Mouse (Mus musculus): ENCODE results near the gene Ripor3. TPM values are rescaled to one million over a fixed set of nuclear protein-coding genes. Genes with fewer than 3 reads are reported as not detected.

Ripor3 gene
- polyA plus RNA-seq, 1 experiment = 5.3 TPM

- WGBS = 7% methylated on average over 7 of the region's 7 CpGs
Measured at GRCm38 (mm10) chr2:167959996-167960395, 50.4 kb downstream of the Ripor3 start.

GRCm38 (mm10) chr2:167959384-167959911 lies 51.0 kb downstream of the Ripor3 start:
- Histone ChIP-seq H3K36me3 (ENCODE audit: control insufficient read depth, insufficient read depth, low read length) (peaks cover 11% of the 10 kb centered on the region), H3K4me1 (ENCODE audit: control insufficient read depth, insufficient read depth, insufficient read length) (peaks cover 55% of the 10 kb centered on the region; the same call in 1 of the 2 replicates), H3K4me3 (ENCODE audit: extremely low read depth, insufficient read depth, insufficient read length) (peak overlapping the region; percentile 12; the same call in 1 of the 2 replicates), H3K27ac (ENCODE audit: insufficient read depth, low read length) (peak overlapping the region; percentile 98), H3K27me3 (ENCODE audit: control insufficient read depth, insufficient read depth, low read length) (no peaks in the 10 kb centered on the region)
- TF ChIP-seq POLR2A (IDR thresholded peaks at IDR 0.05; ENCODE audit: low read depth, low read length) (no peak), CTCF (IDR thresholded peaks at IDR 0.05; ENCODE audit: extremely low read depth, insufficient read depth, insufficient read length, insufficient replicate concordance) (no peak)
- 13% methylated on average over 4 of the region's 4 CpGs for WGBS
- DNase-seq (ENCODE audit: low read depth in 1 of 2, low spot score in 2 of 2) = peak; percentile 39 to 68

More at GRCm38 (mm10) chr2:167959996-167960395, 50.4 kb downstream of the Ripor3 start:
- Histone ChIP-seq H3K4me3 (ENCODE audit: extremely low read depth, insufficient read depth, insufficient read length) (no peak overlapping the region), H3K27ac (ENCODE audit: insufficient read depth, low read length) (peak overlapping the region; percentile 98), H3K36me3 (ENCODE audit: control insufficient read depth, insufficient read depth, low read length) (peaks cover 14% of the 10 kb centered on the region), H3K4me1 (ENCODE audit: control insufficient read depth, insufficient read depth, insufficient read length) (peaks cover 50% of the 10 kb centered on the region; the same call in 1 of the 2 replicates), H3K27me3 (ENCODE audit: control insufficient read depth, insufficient read depth, low read length) (no peaks in the 10 kb centered on the region)
- TF ChIP-seq CTCF (IDR thresholded peaks at IDR 0.05; ENCODE audit: extremely low read depth, insufficient read depth, insufficient read length, insufficient replicate concordance) = no peak
- TF ChIP-seq POLR2A (IDR thresholded peaks at IDR 0.05; ENCODE audit: low read depth, low read length) = no peak
- peak in 1 of 2 experiments; percentile 74 for DNase-seq (ENCODE audit: low read depth in 1 of 2, low spot score in 2 of 2)

- peak; percentile 46 to 64 for DNase-seq (ENCODE audit: low read depth in 1 of 2, low spot score in 2 of 2)
- Histone ChIP-seq H3K4me3 (ENCODE audit: extremely low read depth, insufficient read depth, insufficient read length) (no peak overlapping the region), H3K4me1 (ENCODE audit: control insufficient read depth, insufficient read depth, insufficient read length) (peaks cover 55% of the 10 kb centered on the region; the same call in 1 of the 2 replicates), H3K27ac (ENCODE audit: insufficient read depth, low read length) (peak overlapping the region; percentile 98), H3K36me3 (ENCODE audit: control insufficient read depth, insufficient read depth, low read length) (peaks cover 5% of the 10 kb centered on the region), H3K27me3 (ENCODE audit: control insufficient read depth, insufficient read depth, low read length) (no peaks in the 10 kb centered on the region)
- WGBS = 3% methylated on average over 4 of the region's 4 CpGs
- no peak for TF ChIP-seq CTCF (IDR thresholded peaks at IDR 0.05; ENCODE audit: extremely low read depth, insufficient read depth, insufficient read length, insufficient replicate concordance)
Measured at GRCm38 (mm10) chr2:167958843-167959242, 51.6 kb downstream of the Ripor3 start.

DNA sequence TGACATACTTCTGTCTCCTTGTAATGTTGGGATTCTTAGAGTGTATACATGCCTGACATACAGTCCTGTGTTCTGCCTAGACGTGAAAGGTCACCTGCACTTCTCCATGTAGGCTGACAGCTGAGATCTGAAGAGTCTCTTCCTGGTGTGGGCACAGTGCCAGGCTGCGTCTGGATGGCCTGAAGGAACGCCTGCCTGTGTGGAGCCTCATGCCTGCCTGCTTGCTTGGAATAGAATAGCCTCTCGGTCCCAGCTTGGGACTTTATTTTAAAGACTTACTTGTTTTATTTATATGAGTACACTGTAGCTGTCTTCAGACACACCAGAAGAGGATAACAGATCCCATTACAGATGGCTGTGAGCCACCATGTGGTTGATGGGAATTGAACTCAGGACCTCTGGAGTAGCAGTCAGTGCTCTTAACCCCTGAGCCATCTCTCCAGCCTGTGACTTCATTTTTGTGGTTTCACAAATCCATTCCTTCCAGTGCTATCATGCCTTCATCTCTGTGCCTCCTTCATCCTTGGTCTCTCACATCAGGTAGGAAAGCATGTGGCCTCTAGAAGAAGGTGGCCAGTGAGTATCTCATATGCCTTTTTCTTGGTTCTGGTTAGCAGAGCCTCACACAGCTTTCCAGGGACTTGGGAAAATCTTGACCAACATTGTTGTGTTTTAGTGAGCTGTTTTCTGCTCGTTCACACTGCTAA lies 52.2 kb downstream of the Ripor3 start:
- no peak overlapping the region for H3K4me3 ChIP-seq (ENCODE audit: extremely low read depth, insufficient read depth, insufficient read length)

DNA sequence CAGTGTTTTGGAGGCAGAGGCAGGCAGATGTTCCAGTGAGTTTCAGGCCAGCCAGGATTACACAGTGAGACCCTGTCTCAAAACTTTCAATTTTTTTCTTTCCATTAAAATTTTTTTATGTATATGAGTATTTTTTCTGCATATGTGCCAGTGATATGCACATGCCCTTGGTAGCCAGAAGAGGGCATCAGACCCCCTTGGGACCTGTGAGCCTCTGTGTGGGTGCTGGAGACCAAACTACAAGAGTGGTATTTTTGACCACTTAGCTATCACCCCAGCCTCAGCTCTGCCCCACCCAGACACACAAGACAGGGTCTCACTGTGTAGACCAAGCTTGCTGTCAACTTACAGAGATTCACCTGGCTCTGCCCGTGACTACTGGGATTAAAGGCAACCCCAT lies 52.9 kb downstream of the Ripor3 start:
- Histone ChIP-seq H3K27ac (ENCODE audit: insufficient read depth, low read length) (peak overlapping the region; percentile 86), H3K36me3 (ENCODE audit: control insufficient read depth, insufficient read depth, low read length) (peaks cover 2% of the 10 kb centered on the region), H3K4me3 (ENCODE audit: extremely low read depth, insufficient read depth, insufficient read length) (no peak overlapping the region), H3K4me1 (ENCODE audit: control insufficient read depth, insufficient read depth, insufficient read length) (peaks cover 53% of the 10 kb centered on the region; the same call in 1 of the 2 replicates), H3K27me3 (ENCODE audit: control insufficient read depth, insufficient read depth, low read length) (no peaks in the 10 kb centered on the region)
- TF ChIP-seq POLR2A (IDR thresholded peaks at IDR 0.05; ENCODE audit: low read depth, low read length) = no peak
- peak; percentile 33; the same call in 1 of the 2 replicates for TF ChIP-seq CTCF (IDR thresholded peaks at IDR 0.05; ENCODE audit: extremely low read depth, insufficient read depth, insufficient read length, insufficient replicate concordance)
- DNase-seq (ENCODE audit: low read depth in 1 of 2, low spot score in 2 of 2) = no peak
- WGBS = 85% methylated on average over 1 of the region's 1 CpGs

More for the DNA sequence above, 52.2 kb downstream of the Ripor3 start:
- Histone ChIP-seq H3K4me1 (ENCODE audit: control insufficient read depth, insufficient read depth, insufficient read length) (peaks cover 55% of the 10 kb centered on the region; the same call in 1 of the 2 replicates), H3K27ac (ENCODE audit: insufficient read depth, low read length) (peak overlapping the region; percentile 86), H3K27me3 (ENCODE audit: control insufficient read depth, insufficient read depth, low read length) (no peaks in the 10 kb centered on the region), H3K36me3 (ENCODE audit: control insufficient read depth, insufficient read depth, low read length) (peaks cover 3% of the 10 kb centered on the region)
- DNase-seq (ENCODE audit: low read depth in 1 of 2, low spot score in 2 of 2) = no peak
- TF ChIP-seq CTCF (IDR thresholded peaks at IDR 0.05; ENCODE audit: extremely low read depth, insufficient read depth, insufficient read length, insufficient replicate concordance) (no peak), POLR2A (IDR thresholded peaks at IDR 0.05; ENCODE audit: low read depth, low read length) (no peak)
- WGBS = 49% methylated on average over 5 of the region's 5 CpGs

DNA sequence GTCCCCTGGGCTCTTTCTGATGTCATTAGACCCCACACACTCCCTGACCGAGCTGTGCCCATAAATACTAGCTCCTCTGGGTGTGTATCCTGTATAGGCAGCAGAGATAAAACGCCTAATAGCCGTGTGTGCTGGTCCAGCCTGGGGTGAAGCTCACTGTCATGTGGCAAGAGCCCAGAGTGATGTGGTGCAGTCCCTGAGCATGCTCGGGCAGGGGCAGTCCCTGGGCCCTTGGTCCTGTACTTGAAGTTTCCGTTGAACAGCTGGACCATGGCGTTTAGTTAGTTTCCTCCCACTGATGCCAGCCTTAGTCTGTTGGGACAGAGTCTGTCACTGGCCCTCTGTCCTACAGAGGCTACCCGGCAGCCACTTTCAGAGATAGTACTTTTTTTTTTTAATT lies 55.5 kb downstream of the Ripor3 start:
- Histone ChIP-seq H3K27ac (ENCODE audit: insufficient read depth, low read length) (peak overlapping the region; percentile 60), H3K4me1 (ENCODE audit: control insufficient read depth, insufficient read depth, insufficient read length) (peaks cover 50% of the 10 kb centered on the region; the same call in 1 of the 2 replicates), H3K4me3 (ENCODE audit: extremely low read depth, insufficient read depth, insufficient read length) (no peak overlapping the region), H3K36me3 (ENCODE audit: control insufficient read depth, insufficient read depth, low read length) (peaks cover 2% of the 10 kb centered on the region), H3K27me3 (ENCODE audit: control insufficient read depth, insufficient read depth, low read length) (no peaks in the 10 kb centered on the region)
- 41% methylated on average over 7 of the region's 7 CpGs for WGBS
- TF ChIP-seq CTCF (IDR thresholded peaks at IDR 0.05; ENCODE audit: extremely low read depth, insufficient read depth, insufficient read length, insufficient replicate concordance) (no peak), POLR2A (IDR thresholded peaks at IDR 0.05; ENCODE audit: low read depth, low read length) (no peak)
- DNase-seq (ENCODE audit: low read depth in 1 of 2, low spot score in 2 of 2) = peak in 1 of 2 experiments; percentile 66

Measured in spleen, adult 2 months (tissue).